ENCODE assay signal across 20 mouse cellular contexts in the genomic region with DNA sequence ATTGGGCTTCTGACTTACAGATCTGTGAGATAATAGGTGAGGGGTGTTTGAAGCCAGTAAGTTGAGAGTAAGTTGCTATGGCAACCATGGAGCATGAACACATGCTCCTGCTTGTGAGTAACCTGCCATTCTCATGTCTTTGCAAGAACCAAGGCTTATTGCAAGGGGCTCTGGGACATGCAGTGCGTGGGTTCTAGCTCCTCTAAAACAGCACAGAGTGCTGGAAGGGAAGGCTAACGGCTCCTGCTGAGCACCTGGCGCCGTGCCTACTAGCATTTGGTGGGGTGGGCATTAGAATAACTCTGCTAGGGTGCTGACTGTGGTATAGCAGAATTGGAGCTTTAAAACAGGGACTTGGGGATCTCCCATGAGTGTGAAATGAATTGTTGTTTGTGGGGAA.
DNase-seq lines count a peak whose midpoint lies in the region; ATAC-seq and TF ChIP-seq lines count a peak whose summit lies in the region.
"Had no signal": no experiment of that assay in that cellular context is flagged by ENCODE, and none has a peak within 500 bp of the region (broad histone marks: within the 10 kb centered on the region; RNA-seq: fewer than 3 reads in every experiment).

No protein-coding gene starts in this region.

- H3K36me3 ChIP-seq in forebrain, postnatal 0 days (ENCODE audit: insufficient read depth) = no peaks in the 10 kb centered on the region
- H3K36me3 ChIP-seq in forebrain, embryonic 13.5 days (ENCODE audit: poor library complexity, severe bottlenecking) = no peaks in the 10 kb centered on the region
- H3K36me3 ChIP-seq: embryonic facial prominence, embryonic 15.5 days; forebrain, embryonic 10.5 days; heart, embryonic 12.5 days; hindbrain, embryonic 15.5 days had no signal

- intact Hi-C loops in left cerebral cortex, postnatal 4 days (cut with DNase I) = no loop called here

- ATAC-seq in forebrain, postnatal 0 days = peak; percentile 53; the same call in 1 of the 2 replicates
- no peak for ATAC-seq in forebrain, embryonic 13.5 days
- ATAC-seq: activated CD4-positive, CD25-positive, alpha-beta regulatory T cell, adult 4 months; intestine, embryonic 16.5 days had no signal

- no peaks in the 10 kb centered on the region for H3K9me3 ChIP-seq in forebrain, postnatal 0 days (ENCODE audit: low read length)
- 0 out of 2 replicates have a peak, but pooled peaks cover 4% of the 10 kb centered on the region for H3K9me3 ChIP-seq in forebrain, embryonic 13.5 days (replicated peaks)
- H3K9me3 ChIP-seq: embryonic facial prominence, embryonic 15.5 days; hindbrain, embryonic 15.5 days had no signal

- 0 out of 2 replicates have a peak, but pooled peaks cover 4% of the 10 kb centered on the region for H3K4me1 ChIP-seq in forebrain, postnatal 0 days (ENCODE audit: insufficient read depth)
- peaks cover 27% of the 10 kb centered on the region for H3K4me1 ChIP-seq in forebrain, embryonic 13.5 days
- H3K4me1 ChIP-seq: megakaryocyte, embryonic 14.5 days had no signal

- H3K27ac ChIP-seq in forebrain, postnatal 0 days (ENCODE audit: low read depth, low read length) = no peak overlapping the region
- H3K27ac ChIP-seq in forebrain, embryonic 13.5 days = no peak overlapping the region
- H3K27ac ChIP-seq: embryonic facial prominence, embryonic 15.5 days; forebrain, embryonic 10.5 days; hindbrain, embryonic 15.5 days had no signal

- H3K27me3 ChIP-seq in forebrain, postnatal 0 days (ENCODE audit: insufficient read depth, low read length) = no peaks in the 10 kb centered on the region
- peaks cover 29% of the 10 kb centered on the region for H3K27me3 ChIP-seq in forebrain, embryonic 13.5 days
- H3K27me3 ChIP-seq: embryonic facial prominence, embryonic 15.5 days; megakaryocyte, embryonic 14.5 days had no signal

- H3K4me2 ChIP-seq in forebrain, postnatal 0 days (ENCODE audit: low read depth) = no peak overlapping the region
- no peak overlapping the region for H3K4me2 ChIP-seq in forebrain, embryonic 13.5 days
- H3K4me2 ChIP-seq: embryonic facial prominence, embryonic 15.5 days; heart, embryonic 12.5 days; hindbrain, embryonic 15.5 days had no signal

- peak; percentile 35 for DNase-seq in forebrain, postnatal 0 days
- DNase-seq in R1 (ENCODE audit: low read depth, low spot score) = peak; percentile 43
- peak; percentile 65 to 67 for DNase-seq in layer of hippocampus, adult 18-20 months (ENCODE audit: low spot score in 2 of 2)
- peak; percentile 42 for DNase-seq in left cerebral cortex, postnatal 4 days
- DNase-seq in Muller cell, postnatal 12 days (ENCODE audit: inconsistent ontology term) = no peak
- DNase-seq in T-cell, adult 2 months (ENCODE audit: low spot score) = no peak
- DNase-seq: adrenal gland, postnatal 25 days; cerebellum, adult 9-10 months; embryo, embryonic 11 days; gastrocnemius, postnatal 25 days; lung, postnatal 10 days; thymus, postnatal 25 days had no signal

- H3K4me3 ChIP-seq in forebrain, postnatal 0 days (ENCODE audit: low read depth, low read length) = no peak overlapping the region
- H3K4me3 ChIP-seq in forebrain, embryonic 13.5 days = no peak overlapping the region
- H3K4me3 ChIP-seq: embryonic facial prominence, embryonic 15.5 days; forebrain, embryonic 10.5 days; heart, embryonic 12.5 days; hindbrain, embryonic 15.5 days; megakaryocyte, embryonic 14.5 days had no signal

- no peak for TF ChIP-seq CTCF in forebrain, postnatal 0 days (IDR thresholded peaks at IDR 0.05; ENCODE audit: low read depth)

- WGBS in forebrain, postnatal 0 days = 73% methylated on average over 4 of the region's 4 CpGs
- WGBS in forebrain, embryonic 13.5 days = 89% methylated on average over 4 of the region's 4 CpGs

- no peak overlapping the region for H3K9ac ChIP-seq in forebrain, postnatal 0 days
- H3K9ac ChIP-seq in forebrain, embryonic 13.5 days = no peak overlapping the region
- H3K9ac ChIP-seq: embryonic facial prominence, embryonic 15.5 days; heart, embryonic 12.5 days; hindbrain, embryonic 15.5 days had no signal

Comparison
In these comparisons a context has a peak if more than half of its experiments do, and no peak if none do; other contexts are left out.
1. DNase-seq: peak in forebrain, postnatal 0 days (single experiment), R1 (single experiment), layer of hippocampus, adult 18-20 months (2 of 2) and left cerebral cortex, postnatal 4 days (single experiment); none in Muller cell, postnatal 12 days (single experiment) and T-cell, adult 2 months (single experiment).